Mouse (Mus musculus): ENCODE measurements around the gene Mrpl12.

Mrpl12 gene

DNA sequence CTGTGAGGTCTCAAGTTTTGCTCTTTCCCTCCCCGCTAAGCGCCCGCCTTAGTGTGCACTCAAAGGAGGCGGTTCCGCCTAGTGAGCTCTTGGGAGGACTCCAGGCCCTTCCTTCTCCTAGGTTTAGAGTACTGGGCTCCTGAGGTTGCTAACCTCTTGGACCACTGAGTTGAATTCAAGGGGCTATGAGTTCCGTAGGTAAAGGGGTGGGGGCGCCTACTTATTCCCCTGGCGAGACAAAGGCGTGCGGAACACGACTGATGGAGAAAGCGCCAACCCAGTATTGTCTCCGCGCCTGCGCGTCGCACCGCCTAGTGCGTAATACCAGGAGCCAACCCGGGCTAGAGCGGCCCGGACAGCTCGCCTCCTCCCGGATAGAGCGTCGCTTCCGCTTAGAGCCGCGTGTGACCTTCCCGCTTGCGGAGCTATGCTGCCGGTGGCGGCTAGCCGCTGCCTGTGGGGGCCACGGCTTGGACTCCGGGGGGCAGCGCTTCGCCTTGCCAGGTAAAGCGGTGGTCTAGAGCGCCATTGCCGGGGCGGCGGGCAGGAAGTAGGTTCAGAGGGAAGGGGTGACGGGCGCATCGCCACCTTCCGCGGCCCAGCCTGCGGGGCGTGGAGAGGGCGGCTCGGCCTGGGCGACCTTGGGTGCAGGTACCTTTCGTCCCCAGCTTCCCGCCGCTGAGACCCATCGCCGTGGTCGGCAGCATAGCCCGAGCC lies at the start of gene Mrpl12:
Gene Mrpl12 (plus strand): TSS at position 349 of the 717 bp plus-strand sequence.
- in situ Hi-C loops (cut with MboI), result no loop called here

DNA sequence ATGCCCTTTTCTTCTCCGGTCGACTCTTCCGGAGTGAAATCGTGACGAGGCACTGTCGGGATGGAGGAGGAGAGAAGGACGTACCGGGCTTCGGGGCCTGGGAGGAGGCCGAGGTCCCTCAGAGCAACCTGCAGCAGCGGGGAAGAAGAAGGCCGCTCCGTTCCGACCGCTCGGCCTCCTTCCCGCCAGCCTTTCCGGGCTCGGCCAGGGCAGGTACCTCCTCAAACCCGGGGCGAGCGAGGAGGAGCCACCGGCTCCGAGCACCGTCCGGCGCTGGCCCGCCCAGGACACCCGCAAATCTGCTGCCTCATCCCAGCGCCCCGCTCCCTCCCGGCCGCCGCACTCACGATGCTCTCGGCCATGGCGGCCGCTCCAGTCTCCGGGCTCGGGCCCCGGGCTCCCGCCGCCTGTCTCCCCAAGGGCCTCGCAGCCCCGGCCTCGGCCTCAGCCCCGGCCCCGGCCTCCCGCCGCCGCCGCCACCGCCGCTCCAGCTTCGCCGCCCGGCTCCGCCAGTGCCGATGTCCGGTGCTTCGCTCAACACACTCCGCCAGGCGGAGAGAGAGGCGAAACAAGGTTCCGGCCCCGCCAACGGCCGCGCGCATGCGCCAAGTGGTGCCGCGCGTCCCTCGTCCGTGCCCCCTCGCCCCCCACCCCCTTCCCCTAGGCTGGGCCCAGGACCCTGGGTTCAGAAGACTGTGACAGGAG lies 47.1 kb upstream of the Mrpl12 start, which contains the start of gene Nploc4:
Gene Nploc4 (minus strand): TSS at position 557 of the 705 bp plus-strand sequence.
- in situ Hi-C loops (cut with MboI), result no loop called here

DNA sequence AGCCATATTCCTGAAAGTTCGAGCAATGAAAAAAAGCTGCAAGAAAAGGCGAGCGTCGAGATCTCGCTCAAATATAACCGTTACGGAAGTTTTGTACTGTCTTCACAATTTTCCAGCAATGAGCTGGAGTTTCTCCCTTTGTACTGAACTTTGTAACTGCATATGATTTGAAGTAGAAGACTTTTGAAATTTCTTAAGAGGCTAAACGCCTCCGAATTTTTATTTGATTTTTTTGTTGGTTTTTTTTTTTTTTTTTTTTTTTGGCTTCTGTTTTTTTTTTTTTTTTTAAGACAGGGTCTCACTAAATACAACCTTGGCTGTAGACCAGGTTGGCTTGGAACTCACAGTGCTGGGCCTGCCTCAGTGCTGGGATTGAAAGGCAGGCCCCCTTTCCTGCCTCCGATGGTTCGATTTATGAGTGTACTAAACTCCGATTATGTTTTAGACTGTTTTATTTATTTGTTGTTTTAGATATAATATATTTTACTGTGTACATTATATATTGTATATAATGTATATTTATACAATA lies 46.5 kb upstream of the Mrpl12 start:
- in situ Hi-C loops (cut with MboI), result no loop called here

DNA sequence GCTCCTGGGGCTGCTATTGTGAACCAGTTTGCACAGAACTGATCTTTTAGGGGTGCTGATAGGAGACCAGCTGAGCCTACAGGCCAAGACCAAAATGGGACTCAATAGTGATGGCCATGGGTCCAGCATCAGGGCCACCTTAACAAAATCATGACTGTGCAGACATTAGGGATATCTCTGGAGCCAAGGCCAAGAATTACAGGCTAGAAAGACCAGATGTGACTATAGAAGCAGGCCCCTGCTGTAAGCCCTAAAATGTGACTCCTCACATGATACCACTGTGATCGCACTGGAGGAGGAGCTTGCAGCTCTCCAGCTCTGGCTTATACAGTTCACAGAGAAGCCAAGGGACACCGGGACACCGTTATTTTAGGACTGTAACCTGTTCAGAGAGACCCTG lies 42.1 kb upstream of the Mrpl12 start, which contains the start of gene Tspan10:
Gene Tspan10 (plus strand): TSS at position 301 of the 400 bp plus-strand sequence.
- in situ Hi-C loops (cut with MboI), result no loop called here

DNA sequence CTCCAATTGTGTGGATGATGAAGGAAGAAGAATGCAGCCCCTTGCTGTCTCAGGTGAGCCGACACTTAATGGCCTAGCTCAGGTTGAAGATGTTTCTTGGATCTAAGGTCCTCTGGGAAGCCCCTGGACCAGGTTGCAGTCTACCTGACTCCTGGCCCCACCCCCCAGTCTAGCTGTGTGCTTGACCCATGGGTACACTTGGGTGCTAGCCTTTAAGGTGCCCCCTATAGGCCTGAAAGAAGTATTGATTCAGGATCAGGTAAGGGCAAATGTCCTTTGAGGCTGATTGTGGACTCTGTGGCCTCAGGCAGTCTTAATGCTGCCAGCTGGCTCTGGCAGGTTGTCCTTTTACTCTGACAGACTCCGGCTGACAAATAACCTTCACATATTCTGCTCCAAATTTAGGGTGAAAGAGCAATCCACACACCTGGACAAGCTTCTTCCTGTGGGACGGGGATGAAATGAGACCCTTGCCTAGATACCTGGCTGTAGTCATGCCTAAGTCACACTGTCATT lies 41.6 kb upstream of the Mrpl12 start:
- in situ Hi-C loops (cut with MboI), result no loop called here

DNA sequence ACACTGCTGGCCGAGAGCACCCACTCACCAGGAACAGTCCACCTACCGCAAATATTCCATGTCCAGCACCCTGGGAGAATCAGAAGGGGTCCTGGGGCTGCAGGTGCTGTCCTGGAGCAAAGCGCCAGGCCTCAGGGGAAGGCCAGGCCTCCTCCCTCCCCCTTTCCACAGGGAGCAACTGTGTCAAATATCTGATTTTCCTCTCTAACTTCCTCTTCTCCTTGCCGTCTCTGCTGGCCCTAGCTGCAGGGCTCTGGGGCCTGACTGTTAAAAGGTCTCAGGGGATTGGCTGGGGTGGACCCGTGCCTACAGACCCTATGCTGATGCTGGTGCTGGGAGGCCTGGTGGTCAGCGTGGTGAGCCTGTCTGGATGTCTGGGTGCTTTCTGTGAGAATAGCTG lies 40.3 kb upstream of the Mrpl12 start:
- in situ Hi-C loops (cut with MboI), result no loop called here

DNA sequence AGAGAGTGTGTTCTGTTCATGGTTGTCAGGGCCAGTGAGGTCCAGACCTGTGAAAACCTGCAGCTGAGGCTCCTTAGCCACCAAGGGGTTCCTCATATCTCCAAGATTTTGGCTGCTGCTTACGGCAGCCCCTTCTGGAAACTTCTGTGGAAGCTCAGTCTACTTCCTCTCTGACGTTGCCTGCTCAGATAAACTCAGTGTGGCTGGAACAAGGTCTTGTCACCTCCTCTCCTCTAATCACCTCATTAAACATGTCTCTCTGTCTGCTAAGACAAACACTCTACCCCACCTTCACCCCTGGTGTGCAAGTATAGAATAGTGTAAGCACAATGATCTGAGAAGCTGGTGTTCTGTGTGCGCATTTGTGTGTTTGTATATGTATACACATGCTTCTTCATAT lies 38.9 kb upstream of the Mrpl12 start:
- in situ Hi-C loops (cut with MboI), result no loop called here

DNA sequence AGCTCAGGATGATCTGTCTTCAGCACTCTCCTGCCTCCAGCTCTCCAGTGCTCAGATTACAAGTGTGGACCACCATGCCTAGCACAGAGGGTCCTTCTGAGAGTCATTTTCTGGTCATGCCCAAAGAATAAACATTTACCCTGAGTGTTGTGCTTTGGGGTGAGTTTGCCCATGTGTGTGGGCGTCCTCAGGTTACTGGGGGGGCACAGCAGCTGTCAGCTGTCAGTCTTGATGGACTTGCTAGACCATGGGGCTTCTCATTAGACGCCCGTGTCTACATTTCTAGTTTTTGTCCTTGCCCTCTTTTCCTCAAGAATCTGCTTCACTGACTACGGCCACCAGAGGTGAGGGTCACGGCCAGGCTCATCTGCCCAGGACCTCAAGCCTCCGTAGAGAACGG lies 37.2 kb upstream of the Mrpl12 start:
- in situ Hi-C loops (cut with MboI), result no loop called here

DNA sequence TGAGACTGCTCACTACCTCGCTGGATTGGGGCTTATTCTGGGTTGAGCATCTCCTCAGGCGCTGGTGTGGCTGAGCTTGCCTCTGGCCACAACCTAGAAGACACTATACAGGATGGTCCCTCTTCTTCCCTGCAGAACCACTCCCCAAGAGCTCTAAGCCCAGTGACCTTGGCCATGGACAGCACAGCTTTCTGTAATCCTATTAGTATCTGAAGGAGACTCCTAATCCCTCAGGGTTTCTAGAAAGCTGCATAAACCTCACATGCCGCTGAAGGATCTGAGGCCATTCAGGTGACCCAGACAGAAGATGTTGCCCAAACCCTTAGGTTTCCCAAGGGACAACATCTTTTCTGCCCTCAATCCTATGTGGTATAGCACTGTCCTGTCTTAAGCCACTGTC lies 32.2 kb upstream of the Mrpl12 start:
- in situ Hi-C loops (cut with MboI), result no loop called here

DNA sequence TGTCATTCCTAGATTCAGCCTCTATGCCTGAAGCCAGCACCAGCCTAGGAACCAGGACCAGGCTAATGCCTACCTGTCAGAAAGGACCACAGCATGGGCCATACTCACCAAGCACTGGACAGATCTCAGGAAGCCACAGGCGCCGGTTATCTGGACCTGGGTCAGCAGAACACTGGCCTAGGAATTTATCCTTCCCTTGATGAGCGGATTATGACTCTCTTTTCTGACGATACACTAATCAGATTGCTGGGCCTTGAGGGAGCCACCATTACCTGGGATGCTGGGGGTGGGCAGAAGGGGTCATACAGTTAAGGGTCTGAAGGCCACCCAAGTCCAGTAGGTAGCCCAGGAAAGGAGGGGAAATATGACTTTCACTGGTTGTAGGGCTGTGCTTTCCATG lies 31.1 kb upstream of the Mrpl12 start, which contains the start of gene Pde6g:
Gene Pde6g (minus strand): TSS at position 195 of the 400 bp plus-strand sequence.
- in situ Hi-C loops (cut with MboI), result no loop called here

DNA sequence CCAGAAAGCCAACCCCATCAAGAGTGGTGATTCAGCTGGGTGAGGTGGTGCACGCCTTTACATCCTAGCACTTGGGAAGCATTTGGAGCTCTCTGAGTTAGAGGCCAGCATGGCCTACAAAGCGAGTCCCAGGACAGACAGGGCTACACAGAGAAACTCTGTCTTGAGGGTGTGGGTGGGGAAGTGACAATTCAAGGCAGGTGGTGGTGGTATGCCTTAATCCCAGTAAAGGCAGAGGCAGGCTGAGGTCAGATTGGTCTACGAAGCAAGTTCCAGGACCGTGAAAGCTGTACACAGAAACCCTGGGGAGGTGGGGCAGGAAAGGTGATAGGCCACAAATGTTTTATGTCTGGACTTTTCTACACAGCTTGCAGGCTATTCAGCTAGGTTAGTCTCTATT lies 29.4 kb upstream of the Mrpl12 start:
- in situ Hi-C loops (cut with MboI), result no loop called here

DNA sequence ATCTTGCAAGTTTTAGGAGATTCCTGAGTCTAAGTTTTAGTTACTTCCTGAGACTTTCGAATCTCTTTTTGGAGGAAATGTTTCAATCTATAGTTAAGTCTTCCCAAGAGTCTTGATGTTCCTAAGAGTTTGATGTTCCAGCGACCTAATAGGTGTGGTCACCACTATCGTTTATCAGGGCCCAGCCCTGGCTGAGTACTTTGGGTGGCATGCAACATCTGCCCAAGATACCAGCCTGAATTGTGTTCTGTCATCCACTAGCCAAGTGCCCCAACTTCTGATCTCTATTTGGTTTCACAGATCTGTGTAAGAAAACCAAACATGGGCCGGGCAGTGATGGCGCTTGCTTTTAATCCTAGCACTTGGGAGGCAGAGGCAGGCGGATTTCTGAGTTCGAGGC lies 29.0 kb upstream of the Mrpl12 start:
- in situ Hi-C loops (cut with MboI), result no loop called here

DNA sequence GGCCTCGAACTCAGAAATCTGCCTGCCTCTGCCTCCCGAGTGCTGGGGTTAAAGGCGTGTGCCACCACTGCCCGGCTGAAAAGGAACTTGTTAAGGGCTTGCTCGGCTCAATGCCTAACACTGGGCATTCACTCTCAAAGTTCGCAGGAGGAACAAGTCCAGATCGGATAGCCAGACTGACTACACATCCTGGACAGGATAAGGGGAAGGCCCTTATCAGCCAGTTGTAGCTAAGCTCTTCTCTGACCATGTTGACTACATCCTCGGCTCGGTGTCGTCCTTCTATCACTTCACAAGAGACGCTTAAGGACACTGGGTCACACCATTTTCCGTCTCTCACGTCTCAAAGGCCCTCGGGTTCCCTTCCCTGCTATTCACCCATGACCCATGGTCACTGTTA lies 27.0 kb upstream of the Mrpl12 start:
- in situ Hi-C loops (cut with MboI), result no loop called here

DNA sequence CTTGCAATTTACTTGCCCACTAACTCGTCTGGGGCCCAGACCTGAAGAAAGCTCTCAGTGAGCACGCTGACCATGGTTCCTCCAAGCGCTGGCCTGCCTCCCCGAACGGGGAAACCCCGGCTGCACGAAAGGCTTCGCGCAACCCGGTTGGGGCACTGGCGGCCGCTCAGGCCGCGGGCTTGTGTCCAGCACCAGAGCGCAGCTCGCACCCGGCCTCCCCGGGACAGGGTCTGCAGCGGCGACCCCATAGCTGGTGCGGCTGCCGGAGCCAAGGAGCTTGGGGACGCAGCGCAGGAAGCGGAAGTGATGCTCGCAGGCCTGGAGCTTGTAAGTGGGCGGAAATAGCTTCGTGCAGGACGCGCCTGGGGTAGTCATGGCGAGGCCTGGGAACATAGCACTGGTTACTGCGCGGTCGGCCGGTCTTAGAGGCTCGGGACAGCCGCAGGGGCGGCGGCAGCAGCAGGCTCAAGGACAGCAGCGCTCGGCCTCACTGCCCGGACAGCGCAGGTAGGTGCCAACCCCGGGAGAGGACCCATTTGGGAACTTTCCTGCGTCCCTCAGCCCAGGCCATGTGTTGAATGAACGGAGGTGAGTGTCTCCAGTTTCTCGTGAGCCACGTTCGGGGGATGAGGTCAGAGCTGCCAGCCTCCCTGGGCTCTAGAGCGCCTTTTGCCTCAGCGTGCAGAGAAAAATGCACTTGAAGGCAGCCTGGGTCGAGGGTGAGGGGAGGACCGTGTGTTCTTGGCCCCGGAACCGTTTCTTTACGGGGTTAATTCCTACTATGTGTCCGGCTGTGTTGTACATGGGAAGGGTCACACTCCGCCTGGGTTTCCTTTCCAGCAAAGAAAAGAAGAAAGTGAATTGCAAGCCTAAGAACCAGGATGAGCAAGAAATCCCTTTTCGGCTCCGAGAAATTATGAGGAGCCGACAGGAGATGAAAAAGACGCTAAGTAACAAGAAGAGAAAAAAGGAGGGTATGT lies 26.4 kb upstream of the Mrpl12 start, which contains the start of the genes Oxld1 and Ccdc137:
Gene Oxld1 (minus strand): TSS at position 297 of the 980 bp plus-strand sequence.
Gene Ccdc137 (plus strand): TSS at position 344 of the 980 bp plus-strand sequence.
- in situ Hi-C loops (cut with MboI), result no loop called here

DNA sequence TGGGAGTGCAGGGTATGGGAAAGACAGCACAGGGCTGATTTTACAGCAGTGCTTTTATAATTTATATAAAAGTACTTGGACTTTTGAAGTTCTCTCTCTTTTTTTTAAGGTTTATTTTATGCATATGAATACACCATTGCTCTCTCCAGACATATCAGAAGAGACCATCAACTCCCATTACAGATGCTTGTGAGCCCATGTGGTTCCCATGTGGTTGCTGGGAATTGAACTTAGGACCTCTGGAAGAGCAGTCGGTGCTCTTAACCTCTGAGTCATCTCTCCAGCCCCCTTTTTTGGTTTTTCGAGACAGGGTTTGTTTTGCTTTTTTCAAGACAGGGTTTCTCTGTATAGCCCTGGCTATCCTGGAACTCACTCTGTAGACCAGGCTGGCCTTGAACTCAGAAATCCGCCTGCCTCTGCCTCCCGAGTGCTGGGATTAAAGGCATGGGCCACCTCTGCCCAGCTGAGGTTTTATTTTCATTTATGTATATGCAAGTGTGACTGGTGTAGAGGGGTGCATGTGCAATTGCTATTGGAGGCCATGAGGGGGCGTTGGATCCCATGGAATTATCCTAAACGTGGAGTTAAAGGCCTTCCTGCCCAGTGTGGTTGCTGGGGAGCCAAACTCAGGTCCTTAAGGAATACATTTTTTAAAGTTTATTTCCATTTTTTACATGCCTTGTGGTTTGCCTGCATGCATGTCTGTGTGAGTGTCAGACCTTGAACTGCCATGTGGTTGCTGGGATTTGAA lies 25.4 kb upstream of the Mrpl12 start:
- in situ Hi-C loops (cut with MboI), result no loop called here

DNA sequence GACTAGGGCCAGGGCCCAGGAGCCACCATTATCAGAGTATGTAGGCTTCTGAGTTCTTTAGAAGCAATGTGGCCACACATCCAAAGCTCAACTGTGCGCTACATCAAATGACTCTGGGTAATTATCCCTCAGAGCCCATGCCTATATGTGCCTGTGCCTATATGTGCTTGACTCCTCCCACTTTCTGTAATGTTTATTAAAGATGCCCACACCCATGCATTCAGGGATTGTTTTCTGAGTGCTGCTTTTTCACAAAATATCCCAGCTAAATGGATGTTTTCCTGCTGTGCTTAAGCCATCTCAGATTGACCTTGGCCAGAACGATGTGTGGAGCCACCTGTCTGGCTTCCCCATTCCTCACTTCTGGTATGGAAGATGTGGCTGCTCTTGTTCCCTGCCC lies 20.9 kb upstream of the Mrpl12 start:
- in situ Hi-C loops (cut with MboI), result no loop called here

DNA sequence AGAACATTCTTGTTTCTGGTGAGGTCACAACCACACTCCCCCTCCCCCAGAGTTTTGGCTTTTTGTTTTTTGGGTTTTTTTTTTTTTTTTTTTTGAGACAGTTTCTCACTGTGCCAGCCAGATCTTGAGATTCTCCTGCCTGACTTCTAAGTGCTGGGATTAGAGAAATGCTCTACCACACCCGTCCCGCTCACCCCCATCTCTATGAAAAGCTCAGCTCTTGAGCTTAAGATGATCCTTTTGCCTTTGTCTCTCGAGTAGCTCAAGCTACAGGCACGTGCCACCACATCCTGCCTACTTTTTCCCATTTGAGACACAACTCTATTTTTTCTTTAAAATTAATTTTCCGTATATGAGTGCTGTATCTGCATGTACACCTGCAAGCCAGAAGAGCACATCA lies 20.0 kb upstream of the Mrpl12 start:
- in situ Hi-C loops (cut with MboI), result no loop called here

DNA sequence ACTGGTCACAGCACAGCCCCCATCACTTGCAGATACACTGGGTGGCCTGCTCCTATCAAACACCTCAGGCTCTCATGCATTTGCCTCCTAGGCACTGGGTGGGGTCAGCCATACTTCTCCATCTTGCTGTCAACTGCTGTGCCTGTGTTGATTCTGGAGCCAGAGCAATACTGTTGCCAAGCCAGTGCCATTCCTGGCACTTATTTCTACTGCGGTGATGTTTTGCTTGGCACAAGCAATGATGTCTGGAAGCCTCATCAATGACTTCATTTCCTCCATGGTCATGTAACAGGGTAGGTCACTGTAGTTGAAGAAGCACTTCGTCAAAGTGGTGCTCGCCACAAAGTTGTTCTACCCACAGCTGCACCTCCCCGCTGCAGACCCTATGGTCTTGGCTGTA lies 18.9 kb upstream of the Mrpl12 start:
- in situ Hi-C loops (cut with MboI), result no loop called here

DNA sequence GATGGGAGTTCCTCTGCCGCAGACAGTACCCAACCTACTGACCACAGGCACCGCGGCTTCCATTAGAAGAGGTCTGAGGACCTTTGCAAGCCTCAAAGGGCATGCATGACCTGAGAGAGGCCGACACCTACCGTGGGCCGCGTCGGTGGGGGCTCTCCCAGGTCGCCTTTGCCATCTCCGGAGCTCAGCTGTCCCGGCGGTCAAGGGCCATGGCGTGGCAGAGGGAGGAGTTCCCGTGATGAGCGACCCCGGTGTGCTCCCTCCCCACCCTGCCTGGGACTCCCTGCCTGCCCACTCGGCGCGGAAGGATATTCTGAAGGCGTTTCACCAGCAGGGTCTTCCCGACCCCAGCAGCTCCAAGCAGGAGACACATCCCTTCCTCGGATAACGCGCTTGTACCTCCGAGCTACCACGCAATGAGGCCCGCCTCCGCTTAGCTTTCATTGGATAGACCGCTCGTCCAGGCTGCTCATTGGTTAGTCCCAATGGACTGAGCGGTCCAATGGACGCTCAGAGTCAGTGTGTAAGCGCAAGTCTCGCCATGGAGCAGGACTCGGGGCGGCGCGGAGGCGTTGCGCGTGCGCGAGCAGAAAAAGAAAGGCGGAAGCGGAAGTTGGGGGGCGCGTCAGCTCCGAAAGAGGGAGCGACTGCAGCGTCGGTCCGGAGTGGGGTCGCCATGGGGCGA lies 17.2 kb upstream of the Mrpl12 start, which contains the start of gene Arl16:
Gene Arl16 (minus strand): TSS at position 557 of the 685 bp plus-strand sequence.
- in situ Hi-C loops (cut with MboI), result no loop called here

DNA sequence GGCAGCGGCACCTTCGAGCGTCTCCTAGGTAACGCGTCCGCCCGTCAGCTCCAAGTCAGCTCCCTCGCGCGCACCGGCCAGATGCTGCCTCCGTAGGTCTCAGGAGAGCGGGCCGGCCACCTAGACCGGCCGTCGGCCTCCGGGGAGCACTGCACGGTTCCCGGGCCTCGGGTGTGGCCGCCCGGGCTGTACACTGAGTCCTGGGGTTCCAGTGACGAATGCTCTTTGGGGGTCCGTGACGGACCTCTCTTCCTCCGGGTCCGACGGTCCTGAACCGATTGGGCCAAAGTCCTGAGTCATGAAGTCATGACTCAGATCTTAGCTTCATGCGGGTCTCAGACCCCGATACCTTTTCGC lies 16.7 kb upstream of the Mrpl12 start:
- in situ Hi-C loops (cut with MboI), result no loop called here

All from mature B cell (primary cell).